Mouse (Mus musculus) urinary bladder, postnatal 25 days (tissue): Measurements from ENCODE around the gene Slc30a1.

ENCODE experiments used
- DNase-seq: peaks from one replicate; pipeline ENCODE4 v3.0.0; 2022; ENCODE audit warnings: low spot score

The Slc30a1 gene

GRCm38 (mm10) chr1:191896806-191897552 is 9.6 kb upstream of the Slc30a1 start:
- no peak for DNase-seq

- DNase-seq = no peak
Observed at GRCm38 (mm10) chr1:191905637-191906533, 682 bp upstream of the Slc30a1 start.

GRCm38 (mm10) chr1:191907431-191907810 is 854 bp downstream of the Slc30a1 start:
- peak; percentile 86 for DNase-seq

GRCm38 (mm10) chr1:191908906-191909305 is 2.3 kb downstream of the Slc30a1 start:
- DNase-seq = no peak

GRCm38 (mm10) chr1:191909316-191909715 is 2.7 kb downstream of the Slc30a1 start:
- no peak for DNase-seq

- no peak for DNase-seq
Observed at GRCm38 (mm10) chr1:191910646-191911045, 4.1 kb downstream of the Slc30a1 start.

GRCm38 (mm10) chr1:191911067-191911668 is 4.6 kb downstream of the Slc30a1 start:
- no peak for DNase-seq

- DNase-seq = no peak
Observed at GRCm38 (mm10) chr1:191914647-191915046, 8.1 kb downstream of the Slc30a1 start.

GRCm38 (mm10) chr1:191915586-191915985 is 9.0 kb downstream of the Slc30a1 start:
- DNase-seq = no peak

GRCm38 (mm10) chr1:191916876-191917275 is 10.3 kb downstream of the Slc30a1 start:
- no peak for DNase-seq

GRCm38 (mm10) chr1:191919336-191919735 is 12.8 kb downstream of the Slc30a1 start:
- no peak for DNase-seq

- DNase-seq = no peak
Observed at GRCm38 (mm10) chr1:191921701-191922100, 15.1 kb downstream of the Slc30a1 start.

GRCm38 (mm10) chr1:191925496-191925895 is 18.9 kb downstream of the Slc30a1 start:
- no peak for DNase-seq

GRCm38 (mm10) chr1:191926681-191927080 is 20.1 kb downstream of the Slc30a1 start:
- DNase-seq = no peak

GRCm38 (mm10) chr1:191928345-191928744 is 21.8 kb downstream of the Slc30a1 start:
- DNase-seq = no peak

- DNase-seq = no peak
Observed at GRCm38 (mm10) chr1:191929065-191929464, 22.5 kb downstream of the Slc30a1 start.

- no peak for DNase-seq
Observed at GRCm38 (mm10) chr1:191929897-191930524, 23.4 kb downstream of the Slc30a1 start.

- no peak for DNase-seq
Observed at GRCm38 (mm10) chr1:191930525-191931105, 24.0 kb downstream of the Slc30a1 start.

GRCm38 (mm10) chr1:191932286-191932985 is 25.9 kb downstream of the Slc30a1 start:
- DNase-seq = no peak

- no peak for DNase-seq
Observed at GRCm38 (mm10) chr1:191932986-191933632, 26.5 kb downstream of the Slc30a1 start.

- no peak for DNase-seq
Observed at GRCm38 (mm10) chr1:191943638-191944037, 37.1 kb downstream of the Slc30a1 start.
